Comparison of ENCODE assay signal across 27 mouse cellular contexts in genomic region chrX:71958366-71958765, GRCm38 (mm10). TPM values are rescaled to one million over a fixed set of nuclear protein-coding genes. Genes with fewer than 3 reads are reported as not detected.
"Had no signal": no experiment of that assay in that cellular context is flagged by ENCODE, and none has a peak within 500 bp of the region (broad histone marks: within the 10 kb centered on the region; RNA-seq: fewer than 3 reads in every experiment).

No protein-coding gene starts in this region.

- DNase-seq: forebrain, postnatal 0 days; gastrocnemius, postnatal 14 days; gastrocnemius, postnatal 36 days; heart, adult 11 months; heart, adult 2 months; heart, postnatal 14 days; heart, postnatal 36 days; kidney, adult 18-20 months; kidney, adult 8-10 months; kidney, postnatal 10 days; kidney, postnatal 25 days; kidney, postnatal 4 days had no signal

- H3K27ac ChIP-seq: heart, adult 2 months; heart, embryonic 13.5 days; heart, embryonic 15.5 days; hindbrain, embryonic 13.5 days; intestine, embryonic 15.5 days; layer of hippocampus, adult 2 months; left cerebral cortex, adult 2 months; limb, embryonic 10.5 days; limb, embryonic 12.5 days had no signal

- H3K9me3 ChIP-seq: heart, embryonic 13.5 days; heart, embryonic 15.5 days; hindbrain, embryonic 13.5 days; intestine, embryonic 15.5 days; limb, embryonic 10.5 days; limb, embryonic 12.5 days had no signal

- H3K4me2 ChIP-seq: heart, embryonic 11.5 days; heart, embryonic 13.5 days; heart, embryonic 15.5 days; hindbrain, embryonic 13.5 days; intestine, embryonic 15.5 days; limb, embryonic 12.5 days had no signal

- H3K27me3 ChIP-seq: hindbrain, embryonic 13.5 days; intestine, embryonic 15.5 days had no signal

- H3K9ac ChIP-seq: forebrain, postnatal 0 days; heart, embryonic 13.5 days; heart, embryonic 15.5 days; hindbrain, embryonic 13.5 days; intestine, embryonic 15.5 days; limb, embryonic 12.5 days had no signal

- H3K4me1 ChIP-seq: heart, embryonic 13.5 days; heart, embryonic 15.5 days; intestine, embryonic 15.5 days; limb, embryonic 10.5 days; limb, embryonic 12.5 days had no signal

- ATAC-seq: forebrain, postnatal 0 days; hindbrain, embryonic 16.5 days; inflammation-experienced regulatory T-cells, adult 6 months; intestine, embryonic 15.5 days; intestine, postnatal 0 days had no signal

- H3K36me3 ChIP-seq: heart, embryonic 13.5 days; heart, embryonic 15.5 days; hindbrain, embryonic 13.5 days; intestine, embryonic 15.5 days; limb, embryonic 10.5 days; limb, embryonic 12.5 days had no signal

- H3K4me3 ChIP-seq: heart, adult 2 months; heart, embryonic 13.5 days; heart, embryonic 15.5 days; hindbrain, embryonic 13.5 days; intestine, embryonic 15.5 days; layer of hippocampus, adult 2 months; left cerebral cortex, adult 2 months; limb, embryonic 10.5 days; limb, embryonic 12.5 days had no signal

RNA-seq across cellular contexts. Expression of gene Prrg3, which starts 4.1 kb away (rescaled TPM):
- polyA plus RNA-seq: inflammation-experienced regulatory T-cells, adult 6 months had no signal

RNA-seq across cellular contexts. Expression of gene Fate1, which starts 14.4 kb away (rescaled TPM):
- polyA plus RNA-seq: forebrain, postnatal 0 days; heart, adult 2 months; heart, embryonic 11.5 days; heart, embryonic 13.5 days; heart, embryonic 15.5 days; hindbrain, embryonic 13.5 days; inflammation-experienced regulatory T-cells, adult 6 months; intestine, embryonic 15.5 days; intestine, postnatal 0 days; kidney, embryonic 14.5 days; limb, embryonic 10.5 days; limb, embryonic 12.5 days had no signal

RNA-seq across cellular contexts. Expression of gene Cnga2, which starts 33.3 kb away (rescaled TPM):
- polyA plus RNA-seq: hindbrain, embryonic 11.5 days; intestine, embryonic 15.5 days; intestine, postnatal 0 days had no signal

RNA-seq across cellular contexts. Expression of gene Gm1141, which starts 37.6 kb away (rescaled TPM):
- polyA plus RNA-seq: heart, embryonic 13.5 days; heart, embryonic 15.5 days; heart, postnatal 0 days; inflammation-experienced regulatory T-cells, adult 6 months; intestine, embryonic 15.5 days; intestine, postnatal 0 days; limb, embryonic 10.5 days had no signal
